Comparison of ENCODE assay signal across 8 mouse cellular contexts in the genomic region with DNA sequence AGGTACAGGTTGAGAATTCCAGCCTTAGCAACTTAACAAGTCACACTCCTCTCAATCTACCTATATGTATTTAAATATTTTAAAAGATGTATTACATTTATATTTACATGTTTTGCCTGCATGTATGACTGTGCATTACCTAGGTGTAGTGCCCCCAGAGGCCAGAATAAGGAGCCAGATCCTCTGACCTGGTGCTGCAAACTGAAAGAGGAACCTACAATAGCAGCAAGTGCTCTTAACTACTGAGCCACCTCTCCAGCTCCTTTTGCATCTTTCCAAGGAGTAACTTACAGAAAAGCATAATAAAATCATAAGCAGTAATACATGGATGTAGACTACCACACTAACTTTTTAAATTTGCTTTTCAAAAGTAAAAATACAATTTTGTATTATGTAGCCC. TPM values are rescaled to one million over a fixed set of nuclear protein-coding genes. Genes with fewer than 3 reads are reported as not detected.
DNase-seq lines count a peak whose midpoint lies in the region; ATAC-seq and TF ChIP-seq lines count a peak whose summit lies in the region.

No protein-coding gene starts in this region.

- H3K36me3 ChIP-seq in erythroblast, embryonic 14.5 days (ENCODE audit: control insufficient read depth), result peaks cover 19% of the 10 kb centered on the region
- peaks cover 0 to 16% of the 10 kb centered on the region in 2 experiments for H3K36me3 ChIP-seq in MEL (ENCODE audit: control insufficient read depth in 1 of 2, insufficient read depth in 2 of 2, low read length in 2 of 2)
- 0 out of 2 replicates have a peak, but pooled peaks cover under 1% of the 10 kb centered on the region for H3K36me3 ChIP-seq in hindbrain, embryonic 10.5 days
- H3K36me3 ChIP-seq in lung, embryonic 16.5 days (ENCODE audit: control insufficient read depth, insufficient read depth, low read length), result peaks cover 2% of the 10 kb centered on the region

- no peak for ATAC-seq in erythroblast, adult 5-6 weeks (replicated peaks; ENCODE audit: low FRiP score, poor library complexity, severe bottlenecking)
- no peak for ATAC-seq in lung, embryonic 16.5 days (ENCODE audit: low read depth)

- TF ChIP-seq EP300 in MEL (IDR thresholded peaks at IDR 0.05; ENCODE audit: low read depth in 1 of 2, low read length in 2 of 2), result 0 out of 4 replicates have a peak, but pooled peaks of 1 of the 2 experiments have one; percentile 34

- H3K4me1 ChIP-seq in erythroblast, embryonic 14.5 days (ENCODE audit: control insufficient read depth), result peaks cover 35% of the 10 kb centered on the region
- peaks cover 2 to 13% of the 10 kb centered on the region in 2 experiments; a peak in 2 of 4 replicates for H3K4me1 ChIP-seq in MEL (ENCODE audit: control insufficient read depth in 1 of 2, insufficient read depth in 2 of 2, low read length in 2 of 2)
- H3K4me1 ChIP-seq in hindbrain, embryonic 10.5 days (replicated peaks), result peaks cover 33% of the 10 kb centered on the region
- H3K4me1 ChIP-seq in lung, embryonic 16.5 days (replicated peaks; ENCODE audit: control insufficient read depth, insufficient read depth, low read length), result peaks cover 22% of the 10 kb centered on the region

- no peaks in the 10 kb centered on the region for H3K9me3 ChIP-seq in erythroblast, embryonic 14.5 days (ENCODE audit: control insufficient read depth, low read length)
- H3K9me3 ChIP-seq in MEL (replicated peaks; ENCODE audit: insufficient read depth, low read length), result no peaks in the 10 kb centered on the region
- no peaks in the 10 kb centered on the region for H3K9me3 ChIP-seq in hindbrain, embryonic 10.5 days
- H3K9me3 ChIP-seq in lung, embryonic 16.5 days (ENCODE audit: control insufficient read depth, low read length), result no peaks in the 10 kb centered on the region

- peak; percentile 90 for DNase-seq in MEL (ENCODE audit: low read depth, low spot score)
- no peak for DNase-seq in hindbrain, embryonic 10.5 days (ENCODE audit: low spot score)
- DNase-seq in spleen, postnatal 4 days (ENCODE audit: low spot score in 2 of 2), result peak; percentile 45 to 66
- no peak for DNase-seq in urinary bladder, adult 18-20 months (ENCODE audit: low spot score in 2 of 2)
- no peak for DNase-seq in adrenal gland, postnatal 10 days

- H3K27ac ChIP-seq in MEL (ENCODE audit: control insufficient read depth, low read depth, low read length), result 0 out of 2 replicates have a peak overlapping the region, but pooled peaks have one; percentile 17
- peak overlapping the region; percentile 89 for H3K27ac ChIP-seq in hindbrain, embryonic 10.5 days
- H3K27ac ChIP-seq in lung, embryonic 16.5 days (ENCODE audit: low read length), result no peak overlapping the region; the same call in 1 of the 2 replicates

- H3K79me2 ChIP-seq in MEL (ENCODE audit: control insufficient read depth, insufficient read depth, low read length, poor library complexity), result peaks cover 24% of the 10 kb centered on the region

- H3K4me3 ChIP-seq in erythroblast, embryonic 14.5 days (replicated peaks), result peak overlapping the region; percentile 88
- H3K4me3 ChIP-seq in MEL (ENCODE audit: control insufficient read depth in 1 of 2, insufficient read depth in 1 of 2, low read depth in 2 of 2, low read length in 2 of 2), result peak overlapping the region; percentile 53 to 65
- H3K4me3 ChIP-seq in hindbrain, embryonic 10.5 days, result peak overlapping the region; percentile 85
- no peak overlapping the region; the same call in 1 of the 2 replicates for H3K4me3 ChIP-seq in lung, embryonic 16.5 days (ENCODE audit: low read length)

- H3K4me2 ChIP-seq in lung, embryonic 16.5 days (ENCODE audit: low read depth, low read length), result peak overlapping the region; percentile 79

- peak; percentile 44 to 71 (median 50); a peak in 5 of 6 replicates for TF ChIP-seq CTCF in MEL (IDR thresholded peaks at IDR 0.05 in 2 of 3, conservative IDR thresholded peaks at IDR 0.05 in 1 of 3; ENCODE audit: control insufficient read depth in 1 of 3, insufficient read depth in 1 of 3, low read depth in 2 of 3, low read length in 3 of 3, poor library complexity in 1 of 3, severe bottlenecking in 1 of 3)

- no peak for TF ChIP-seq RAD21 in MEL (IDR thresholded peaks at IDR 0.05; ENCODE audit: low read depth, low read length)

- H3K27me3 ChIP-seq in erythroblast, embryonic 14.5 days (ENCODE audit: control insufficient read depth), result no peaks in the 10 kb centered on the region; the same call in 1 of the 2 replicates
- peaks cover 0 to 1% of the 10 kb centered on the region in 2 experiments; a peak in 1 of 4 replicates for H3K27me3 ChIP-seq in MEL (ENCODE audit: control insufficient read depth in 1 of 2, insufficient read depth in 2 of 2, low read length in 2 of 2)
- H3K27me3 ChIP-seq in hindbrain, embryonic 10.5 days (ENCODE audit: insufficient read depth, poor library complexity, severe bottlenecking), result no peaks in the 10 kb centered on the region
- no peaks in the 10 kb centered on the region for H3K27me3 ChIP-seq in lung, embryonic 16.5 days (ENCODE audit: control insufficient read depth, insufficient read depth, low read depth, low read length)

- TF ChIP-seq POLR2A in MEL (IDR thresholded peaks at IDR 0.05; ENCODE audit: control insufficient read depth in 1 of 2, insufficient read depth in 1 of 2, low read depth in 1 of 2, low read length in 2 of 2, poor library complexity in 1 of 2), result no peak

- H3K9ac ChIP-seq in MEL (ENCODE audit: control insufficient read depth, low read depth, low read length, poor library complexity, severe bottlenecking), result peak overlapping the region; percentile 62
- peak overlapping the region; percentile 68; the same call in 1 of the 2 replicates for H3K9ac ChIP-seq in lung, embryonic 16.5 days (ENCODE audit: low read length)

TF ChIP-seq in MEL, 35 proteins besides CTCF, POLR2A, EP300 and RAD21 (continues in another document):
- TF ChIP-seq MEF2A (IDR thresholded peaks at IDR 0.05; ENCODE audit: extremely low read depth, insufficient replicate concordance, low read depth, low read length, poor library complexity, severe bottlenecking) (no peak), GATA1 (IDR thresholded peaks at IDR 0.05; ENCODE audit: low read depth, low read length) (no peak), MAZ (IDR thresholded peaks at IDR 0.05; ENCODE audit: low read depth, low read length) (no peak), E2F4 (IDR thresholded peaks at IDR 0.05; ENCODE audit: borderline replicate concordance, low read depth, low read length) (no peak), SMC3 (IDR thresholded peaks at IDR 0.05; ENCODE audit: low read depth, low read length) (no peak), UBTF (IDR thresholded peaks at IDR 0.05; ENCODE audit: borderline replicate concordance, insufficient read depth, low read depth, low read length) (no peak), MAFK (IDR thresholded peaks at IDR 0.05; ENCODE audit: borderline replicate concordance, low read depth, low read length) (no peak), GABPA (IDR thresholded peaks at IDR 0.05; ENCODE audit: low read depth, low read length) (no peak), HCFC1 (IDR thresholded peaks at IDR 0.05; ENCODE audit: low read depth, low read length) (no peak; the same call in 1 of the 2 replicates)

RNA-seq across cellular contexts. Expression of a gene that starts 1.0 kb away (rescaled TPM):
- 3.6 and 3.7 TPM in 2 replicates for polyA plus RNA-seq in erythroblast, embryonic 14.5 days (2012)
- total RNA-seq in erythroblast, adult 5-6 weeks (2015; ENCODE audit: low replicate concordance), result 2.7 and 7.5 TPM in 2 replicates
- 18.2 and 20.5 TPM in 2 replicates for total RNA-seq in erythroblast, adult 5-6 weeks (2017; ENCODE audit: low replicate concordance)
- 50.4 and 50.6 TPM in 2 replicates for total RNA-seq in MEL (2012; rRNA removed)
- 10 to 100 TPM in 1 of 2 experiments, not detected in 1; 38.8 TPM for polyA plus RNA-seq in MEL (2012; ENCODE audit: insufficient read depth in 1 of 2, insufficient read length in 2 of 2, low read depth in 1 of 2, low replicate concordance in 2 of 2, missing spikeins in 1 of 2)
- polyA plus RNA-seq in hindbrain, embryonic 10.5 days (2016; fragmentation: Nextera tagmentation; extraction: Ambion mirVana), result 16.8 and 19.4 TPM in 2 replicates
- polyA plus RNA-seq in lung, embryonic 16.5 days (2015; fragmentation: Nextera tagmentation; extraction: Ambion mirVana), result 17.0 and 18.3 TPM in 2 replicates
- 10 to 100 TPM; 36.3 to 39.9 TPM for total RNA-seq in adrenal gland, postnatal 10 days (2021)

RNA-seq across cellular contexts. Expression of a gene that starts 1.8 kb away (rescaled TPM):
- polyA plus RNA-seq in erythroblast, embryonic 14.5 days (2012), result not detected in 2 replicates
- not detected in 2 replicates for total RNA-seq in erythroblast, adult 5-6 weeks (2015; ENCODE audit: low replicate concordance)
- not detected in 2 replicates for total RNA-seq in erythroblast, adult 5-6 weeks (2017; ENCODE audit: low replicate concordance)
- 8.3 and 10.4 TPM in 2 replicates for total RNA-seq in MEL (2012; rRNA removed)
- not detected for polyA plus RNA-seq in MEL (2012; ENCODE audit: insufficient read depth in 1 of 2, insufficient read length in 2 of 2, low read depth in 1 of 2, low replicate concordance in 2 of 2, missing spikeins in 1 of 2)
- polyA plus RNA-seq in hindbrain, embryonic 10.5 days (2016; fragmentation: Nextera tagmentation; extraction: Ambion mirVana), result not detected in 2 replicates
- not detected in 2 replicates for polyA plus RNA-seq in lung, embryonic 16.5 days (2015; fragmentation: Nextera tagmentation; extraction: Ambion mirVana)
- not detected for total RNA-seq in adrenal gland, postnatal 10 days (2021)

RNA-seq across cellular contexts. Expression of a gene that starts 17.1 kb away (rescaled TPM):
- not detected in 2 replicates for polyA plus RNA-seq in erythroblast, embryonic 14.5 days (2012)
- total RNA-seq in erythroblast, adult 5-6 weeks (2015; ENCODE audit: low replicate concordance), result 0.21 TPM in 1 of 2 replicates, not detected in the other
- total RNA-seq in erythroblast, adult 5-6 weeks (2017; ENCODE audit: low replicate concordance), result not detected in 2 replicates
- total RNA-seq in MEL (2012; rRNA removed), result not detected in 2 replicates
- polyA plus RNA-seq in MEL (2012; ENCODE audit: insufficient read depth in 1 of 2, insufficient read length in 2 of 2, low read depth in 1 of 2, low replicate concordance in 2 of 2, missing spikeins in 1 of 2), result not detected
- not detected in 2 replicates for polyA plus RNA-seq in hindbrain, embryonic 10.5 days (2016; fragmentation: Nextera tagmentation; extraction: Ambion mirVana)
- 0.26 and 0.89 TPM in 2 replicates for polyA plus RNA-seq in lung, embryonic 16.5 days (2015; fragmentation: Nextera tagmentation; extraction: Ambion mirVana)
- 10 to 100 TPM in 1 of 2 experiments, 1 to 10 TPM in 1; 4.5 to 17.1 TPM for total RNA-seq in adrenal gland, postnatal 10 days (2021)

RNA-seq across cellular contexts. Expression of a gene that starts 50.1 kb away (rescaled TPM):
- polyA plus RNA-seq in erythroblast, embryonic 14.5 days (2012), result 0.04 TPM in 1 of 2 replicates, not detected in the other
- 141 and 144 TPM in 2 replicates for total RNA-seq in erythroblast, adult 5-6 weeks (2015; ENCODE audit: low replicate concordance)
- 133 and 225 TPM in 2 replicates for total RNA-seq in erythroblast, adult 5-6 weeks (2017; ENCODE audit: low replicate concordance)
- total RNA-seq in MEL (2012; rRNA removed), result 2.7 and 3.6 TPM in 2 replicates
- 1 to 10 TPM in 1 of 2 experiments, not detected in 1; 6.8 TPM for polyA plus RNA-seq in MEL (2012; ENCODE audit: insufficient read depth in 1 of 2, insufficient read length in 2 of 2, low read depth in 1 of 2, low replicate concordance in 2 of 2, missing spikeins in 1 of 2)
- 0.32 and 0.85 TPM in 2 replicates for polyA plus RNA-seq in hindbrain, embryonic 10.5 days (2016; fragmentation: Nextera tagmentation; extraction: Ambion mirVana)
- polyA plus RNA-seq in lung, embryonic 16.5 days (2015; fragmentation: Nextera tagmentation; extraction: Ambion mirVana), result 9.3 and 11.0 TPM in 2 replicates
- 10 to 100 TPM; 43.8 to 67.3 TPM for total RNA-seq in adrenal gland, postnatal 10 days (2021)

Comparison
In these comparisons a context has a peak if more than half of its experiments do, and no peak if none do; other contexts are left out.
1. DNase-seq: peak in MEL (single experiment) and spleen, postnatal 4 days (2 of 2); none in hindbrain, embryonic 10.5 days (single experiment), urinary bladder, adult 18-20 months (0 of 2) and adrenal gland, postnatal 10 days (single experiment).